ENCODE assay signal across 19 mouse cellular contexts in the genomic region with DNA sequence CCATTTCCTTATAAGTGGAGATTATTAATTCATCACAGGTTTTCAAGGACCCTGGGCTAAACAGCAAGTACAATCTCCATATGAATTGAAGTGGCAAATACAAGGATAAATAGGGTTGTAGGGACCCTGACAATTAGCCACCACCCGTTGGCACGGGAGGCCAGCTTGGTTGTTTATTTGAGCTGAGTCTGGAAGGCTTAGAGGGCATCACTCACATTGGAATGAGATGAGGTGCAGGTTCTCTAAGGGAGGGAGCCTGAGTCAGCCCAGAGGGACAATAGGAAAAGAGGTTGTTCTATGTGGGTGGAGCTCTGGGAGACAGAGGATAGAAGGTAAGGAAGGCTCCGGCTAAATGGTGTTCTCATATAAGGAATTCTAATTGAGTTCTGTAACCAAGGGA. TPM values are rescaled to one million over a fixed set of nuclear protein-coding genes. Genes with fewer than 3 reads are reported as not detected.
A peak's percentile ranks its signal among the peaks of the same experiment; 100 is the strongest.
DNase-seq lines count a peak whose midpoint lies in the region; ATAC-seq and TF ChIP-seq lines count a peak whose summit lies in the region.
"Had no signal": no experiment of that assay in that cellular context is flagged by ENCODE, and none has a peak within 500 bp of the region (broad histone marks: within the 10 kb centered on the region; RNA-seq: fewer than 3 reads in every experiment).

No protein-coding gene starts in this region.

- no peak overlapping the region for H3K9ac ChIP-seq in forebrain, embryonic 14.5 days (ENCODE audit: low read length)
- H3K9ac ChIP-seq in forebrain, embryonic 11.5 days (ENCODE audit: low read length) = no peak overlapping the region
- H3K9ac ChIP-seq in forebrain, embryonic 16.5 days (replicated peaks; ENCODE audit: low read depth, low read length) = no peak overlapping the region
- no peak overlapping the region for H3K9ac ChIP-seq in forebrain, postnatal 0 days
- H3K9ac ChIP-seq: embryonic facial prominence, embryonic 12.5 days had no signal

- 14% methylated on average over 3 of the region's 3 CpGs for WGBS in forebrain, embryonic 14.5 days
- WGBS in forebrain, embryonic 11.5 days = 55% methylated on average over 3 of the region's 3 CpGs
- WGBS in forebrain, embryonic 16.5 days = 19% methylated on average over 3 of the region's 3 CpGs
- 21% methylated on average over 3 of the region's 3 CpGs for WGBS in forebrain, postnatal 0 days

- H3K27ac ChIP-seq in forebrain, embryonic 14.5 days (ENCODE audit: low read depth, low read length) = no peak overlapping the region
- H3K27ac ChIP-seq in forebrain, embryonic 11.5 days (ENCODE audit: low read depth, low read length) = no peak overlapping the region
- no peak overlapping the region for H3K27ac ChIP-seq in forebrain, embryonic 16.5 days (ENCODE audit: low read length)
- H3K27ac ChIP-seq in forebrain, postnatal 0 days (ENCODE audit: low read depth, low read length) = no peak overlapping the region
- H3K27ac ChIP-seq: embryonic facial prominence, embryonic 10.5 days; embryonic facial prominence, embryonic 12.5 days had no signal

- H3K36me3 ChIP-seq in forebrain, embryonic 14.5 days (ENCODE audit: control insufficient read depth, insufficient read depth, low read length) = no peaks in the 10 kb centered on the region
- H3K36me3 ChIP-seq in forebrain, embryonic 11.5 days (ENCODE audit: control insufficient read depth, insufficient read depth, low read length) = no peaks in the 10 kb centered on the region
- no peaks in the 10 kb centered on the region for H3K36me3 ChIP-seq in forebrain, embryonic 16.5 days (ENCODE audit: control insufficient read depth, insufficient read depth)
- H3K36me3 ChIP-seq in forebrain, postnatal 0 days (ENCODE audit: insufficient read depth) = no peaks in the 10 kb centered on the region
- H3K36me3 ChIP-seq: embryonic facial prominence, embryonic 10.5 days; embryonic facial prominence, embryonic 12.5 days had no signal

- no peaks in the 10 kb centered on the region for H3K9me3 ChIP-seq in forebrain, embryonic 14.5 days (replicated peaks; ENCODE audit: control insufficient read depth, low read length)
- no peaks in the 10 kb centered on the region for H3K9me3 ChIP-seq in forebrain, embryonic 11.5 days (ENCODE audit: control insufficient read depth, low read length)
- no peaks in the 10 kb centered on the region for H3K9me3 ChIP-seq in forebrain, embryonic 16.5 days (ENCODE audit: control insufficient read depth, low read length)
- H3K9me3 ChIP-seq in forebrain, postnatal 0 days (ENCODE audit: low read length) = no peaks in the 10 kb centered on the region
- H3K9me3 ChIP-seq: embryonic facial prominence, embryonic 10.5 days; embryonic facial prominence, embryonic 12.5 days had no signal

- TF ChIP-seq CTCF in forebrain, postnatal 0 days (IDR thresholded peaks at IDR 0.05; ENCODE audit: low read depth) = no peak

- 0 out of 2 replicates have a peak, but pooled peaks cover 5% of the 10 kb centered on the region for H3K4me1 ChIP-seq in forebrain, embryonic 14.5 days (ENCODE audit: control insufficient read depth, insufficient read depth, low read length)
- H3K4me1 ChIP-seq in forebrain, embryonic 11.5 days (replicated peaks; ENCODE audit: control insufficient read depth, insufficient read depth, low read length) = no peaks in the 10 kb centered on the region
- peaks cover 12% of the 10 kb centered on the region for H3K4me1 ChIP-seq in forebrain, embryonic 16.5 days (replicated peaks; ENCODE audit: control insufficient read depth, insufficient read depth, low read length)
- no peaks in the 10 kb centered on the region for H3K4me1 ChIP-seq in forebrain, postnatal 0 days (ENCODE audit: insufficient read depth)
- H3K4me1 ChIP-seq: embryonic facial prominence, embryonic 10.5 days; embryonic facial prominence, embryonic 12.5 days had no signal

- H3K27me3 ChIP-seq in forebrain, embryonic 14.5 days (replicated peaks; ENCODE audit: control insufficient read depth, insufficient read depth, low read length) = no peaks in the 10 kb centered on the region
- H3K27me3 ChIP-seq in forebrain, embryonic 11.5 days (ENCODE audit: control insufficient read depth, insufficient read depth, low read length) = no peaks in the 10 kb centered on the region
- H3K27me3 ChIP-seq in forebrain, embryonic 16.5 days (replicated peaks; ENCODE audit: control insufficient read depth, insufficient read depth, low read length) = no peaks in the 10 kb centered on the region
- no peaks in the 10 kb centered on the region for H3K27me3 ChIP-seq in forebrain, postnatal 0 days (ENCODE audit: insufficient read depth, low read length)

- no peak overlapping the region for H3K4me3 ChIP-seq in forebrain, embryonic 14.5 days (ENCODE audit: low read depth, low read length)
- no peak overlapping the region for H3K4me3 ChIP-seq in forebrain, embryonic 11.5 days (ENCODE audit: low read depth, low read length)
- H3K4me3 ChIP-seq in forebrain, embryonic 16.5 days (replicated peaks; ENCODE audit: low read length) = no peak overlapping the region
- H3K4me3 ChIP-seq in forebrain, postnatal 0 days (ENCODE audit: low read depth, low read length) = no peak overlapping the region
- H3K4me3 ChIP-seq: embryonic facial prominence, embryonic 10.5 days; embryonic facial prominence, embryonic 12.5 days had no signal

- no peak overlapping the region for H3K4me2 ChIP-seq in forebrain, embryonic 14.5 days (ENCODE audit: low read length)
- no peak overlapping the region for H3K4me2 ChIP-seq in forebrain, embryonic 11.5 days (ENCODE audit: low read depth, low read length, severe bottlenecking)
- no peak overlapping the region for H3K4me2 ChIP-seq in forebrain, embryonic 16.5 days (ENCODE audit: low read length)
- H3K4me2 ChIP-seq in forebrain, postnatal 0 days (ENCODE audit: low read depth) = no peak overlapping the region
- H3K4me2 ChIP-seq: embryonic facial prominence, embryonic 12.5 days had no signal

- peak; percentile 65 for ATAC-seq in forebrain, embryonic 14.5 days
- no peak for ATAC-seq in forebrain, embryonic 11.5 days (replicated peaks; ENCODE audit: low FRiP score)
- peak; percentile 77 for ATAC-seq in forebrain, embryonic 16.5 days
- ATAC-seq in forebrain, postnatal 0 days = no peak
- ATAC-seq: activated CD4-positive, CD25-positive, alpha-beta regulatory T cell, adult 4 months; Patski had no signal

- DNase-seq in forebrain, embryonic 14.5 days (ENCODE audit: low spot score) = peak; percentile 66
- no peak for DNase-seq in forebrain, embryonic 11.5 days (ENCODE audit: low spot score)
- DNase-seq in forebrain, postnatal 0 days = no peak
- DNase-seq in retina, postnatal 1 day = peak; percentile 9
- DNase-seq in retina, embryonic 14.5 days (ENCODE audit: low spot score) = no peak
- DNase-seq in layer of hippocampus, adult 18-20 months (ENCODE audit: low spot score in 2 of 2) = no peak
- DNase-seq: adrenal gland, adult 8-10 months; adrenal gland, postnatal 14 days; adrenal gland, postnatal 36 days; cerebellum, adult 11-12 months; cerebellum, adult 2 months; cerebellum, adult 9-10 months; cerebellum, postnatal 25 days had no signal

RNA-seq across cellular contexts. Expression of gene Shc3, which starts 17.0 kb away (rescaled TPM):
- 4.3 and 5.4 TPM in 2 replicates for polyA plus RNA-seq in forebrain, embryonic 14.5 days (2014; fragmentation: Nextera tagmentation; extraction: Ambion mirVana)
- 8.3 and 10.7 TPM in 2 replicates for polyA plus RNA-seq in forebrain, embryonic 11.5 days (2014; fragmentation: Nextera tagmentation; extraction: Ambion mirVana)
- polyA plus RNA-seq in forebrain, embryonic 16.5 days (2015; fragmentation: Nextera tagmentation; extraction: Ambion mirVana) = 8.8 and 9.2 TPM in 2 replicates
- total RNA-seq in forebrain, postnatal 0 days (2014; rRNA removed) = 98.1 and 106 TPM in 2 replicates
- 6.8 and 11.6 TPM in 2 replicates for polyA plus RNA-seq in forebrain, postnatal 0 days (2015; fragmentation: Nextera tagmentation; extraction: Ambion mirVana)
- 100 to 1,000 TPM; 118 to 119 TPM for total RNA-seq in layer of hippocampus, adult 18-20 months (2021)
- total RNA-seq: MEL had no signal
- polyA plus RNA-seq: activated CD4-positive, CD25-positive, alpha-beta regulatory T cell, adult 4 months had no signal

Comparison
In these comparisons a context has a peak if more than half of its experiments do, and no peak if none do; other contexts are left out.
1. ATAC-seq: peak in forebrain, embryonic 14.5 days (single experiment) and forebrain, embryonic 16.5 days (single experiment); none in forebrain, embryonic 11.5 days (single experiment) and forebrain, postnatal 0 days (single experiment).
2. DNase-seq: peak in forebrain, embryonic 14.5 days (single experiment) and retina, postnatal 1 day (single experiment); none in forebrain, embryonic 11.5 days (single experiment), forebrain, postnatal 0 days (single experiment), retina, embryonic 14.5 days (single experiment) and layer of hippocampus, adult 18-20 months (0 of 2).